Mouse (Mus musculus): Measurements from ENCODE around the gene 0610009B22Rik.

DNA sequence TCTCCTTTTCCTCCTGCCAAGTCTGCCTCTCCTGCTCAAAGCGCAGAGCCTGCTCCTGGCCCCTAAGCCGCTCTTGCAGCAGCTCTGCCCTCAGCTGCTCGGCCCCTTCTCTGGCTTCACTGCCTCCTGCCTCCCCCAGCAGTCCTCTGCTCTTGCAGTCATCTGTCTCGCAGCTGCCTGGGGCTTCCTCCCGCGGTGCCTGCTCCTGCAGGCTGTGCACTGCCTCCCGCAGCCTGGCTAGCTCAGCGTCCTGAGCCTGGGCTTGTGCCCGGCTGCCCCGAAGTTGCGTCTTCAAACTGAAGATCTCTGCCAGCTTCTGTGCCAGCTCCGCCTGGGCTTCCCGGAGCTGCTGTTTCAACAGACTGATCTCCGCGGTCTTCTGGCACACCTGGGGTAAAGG is 44.9 kb downstream of the 0610009B22Rik start:
- TF ChIP-seq CTCF (IDR thresholded peaks at IDR 0.05; ENCODE audit: borderline replicate concordance, insufficient read depth, low read length) (no peak), POLR2A (IDR thresholded peaks at IDR 0.05; ENCODE audit: low read depth, low read length) (no peak)

Data from embryonic fibroblast, embryonic 13.5 days (primary cell).